Mouse (Mus musculus): ENCODE measurements around the gene Phyh. TPM values are rescaled to one million over a fixed set of nuclear protein-coding genes. Genes with fewer than 3 reads are reported as not detected.
A peak's percentile ranks its signal among the peaks of the same experiment; 100 is the strongest.

Phyh gene
- polyA plus RNA-seq, 1 experiment from 2014 or later, result 91.9 TPM

DNA sequence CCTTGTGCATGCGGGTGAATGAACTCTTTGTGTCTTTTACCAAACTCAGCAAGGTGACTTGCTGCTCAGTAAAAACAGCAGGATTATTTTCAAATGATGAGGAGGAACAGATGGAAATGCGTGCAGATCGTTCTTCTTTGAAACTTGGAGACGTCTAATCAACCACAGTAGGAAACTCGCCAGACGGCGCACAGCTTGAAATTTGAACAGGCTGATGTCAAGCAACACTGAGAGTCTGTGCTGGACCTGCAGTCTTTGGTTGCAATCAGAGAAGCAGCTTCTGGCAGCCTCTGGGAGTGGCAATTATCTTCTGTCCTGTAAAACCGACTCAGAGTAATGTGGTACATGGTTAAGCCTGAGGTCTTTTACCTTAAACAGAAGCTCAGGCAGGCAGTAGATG lies 59.3 kb downstream of the Phyh start:
- no peaks in the 10 kb centered on the region for H3K9me3 ChIP-seq (ENCODE audit: control insufficient read depth, low read length)
- no peaks in the 10 kb centered on the region for H3K27me3 ChIP-seq (ENCODE audit: control insufficient read depth, insufficient read depth, low read depth, low read length)
- no peaks in the 10 kb centered on the region for H3K36me3 ChIP-seq (ENCODE audit: control insufficient read depth, insufficient read depth, low read length)
- H3K27ac ChIP-seq (ENCODE audit: low read length), result no peak overlapping the region
- ATAC-seq (ENCODE audit: low read depth), result no peak
- no peaks in the 10 kb centered on the region; the same call in 1 of the 2 replicates for H3K4me1 ChIP-seq (replicated peaks; ENCODE audit: control insufficient read depth, insufficient read depth, low read length)
- 32% methylated on average over 8 of the region's 8 CpGs for WGBS
- H3K9ac ChIP-seq (ENCODE audit: low read length), result no peak overlapping the region
- no peak overlapping the region for H3K4me2 ChIP-seq (ENCODE audit: low read depth, low read length)
- no peak overlapping the region for H3K4me3 ChIP-seq (ENCODE audit: low read length)

DNA sequence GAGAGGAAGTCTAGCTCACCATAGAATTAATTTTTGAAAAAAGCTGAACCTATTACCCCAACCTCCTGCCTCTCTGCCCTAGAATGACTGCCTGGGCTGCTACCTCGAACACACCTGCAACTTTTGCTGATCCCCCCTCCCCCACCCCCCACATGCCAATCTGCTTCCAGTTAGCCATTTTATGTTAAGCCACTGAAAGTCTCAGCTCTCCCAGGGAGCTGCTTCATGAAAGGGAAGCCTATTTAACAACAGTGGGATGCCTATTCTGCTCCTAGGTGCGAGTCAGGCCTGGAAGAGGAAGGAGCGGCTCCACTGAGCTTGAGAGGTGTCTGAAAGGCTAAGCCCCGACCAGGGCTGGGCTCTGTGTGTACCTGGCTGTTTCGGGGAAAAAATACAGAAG lies 65.2 kb downstream of the Phyh start:
- Histone ChIP-seq H3K4me2 (ENCODE audit: low read depth, low read length) (no peak overlapping the region), H3K4me1 (replicated peaks; ENCODE audit: control insufficient read depth, insufficient read depth, low read length) (peaks cover 3% of the 10 kb centered on the region; the same call in 1 of the 2 replicates), H3K27ac (ENCODE audit: low read length) (no peak overlapping the region), H3K36me3 (ENCODE audit: control insufficient read depth, insufficient read depth, low read length) (no peaks in the 10 kb centered on the region), H3K4me3 (ENCODE audit: low read length) (no peak overlapping the region), H3K27me3 (ENCODE audit: control insufficient read depth, insufficient read depth, low read depth, low read length) (no peaks in the 10 kb centered on the region), H3K9ac (ENCODE audit: low read length) (no peak overlapping the region), H3K9me3 (ENCODE audit: control insufficient read depth, low read length) (no peaks in the 10 kb centered on the region)
- WGBS, result 26% methylated on average over 5 of the region's 5 CpGs
- ATAC-seq (ENCODE audit: low read depth), result no peak

- H3K4me1 ChIP-seq (replicated peaks; ENCODE audit: control insufficient read depth, insufficient read depth, low read length), result peaks cover 3% of the 10 kb centered on the region; the same call in 1 of the 2 replicates
- H3K9ac ChIP-seq (ENCODE audit: low read length), result no peak overlapping the region
- ATAC-seq (ENCODE audit: low read depth), result no peak
- 75% methylated on average over 6 of the region's 6 CpGs for WGBS
- H3K4me3 ChIP-seq (ENCODE audit: low read length), result no peak overlapping the region
- no peak overlapping the region for H3K4me2 ChIP-seq (ENCODE audit: low read depth, low read length)
- no peaks in the 10 kb centered on the region for H3K36me3 ChIP-seq (ENCODE audit: control insufficient read depth, insufficient read depth, low read length)
- H3K27ac ChIP-seq (ENCODE audit: low read length), result no peak overlapping the region
- no peaks in the 10 kb centered on the region for H3K9me3 ChIP-seq (ENCODE audit: control insufficient read depth, low read length)
- no peaks in the 10 kb centered on the region for H3K27me3 ChIP-seq (ENCODE audit: control insufficient read depth, insufficient read depth, low read depth, low read length)
Measured at GRCm38 (mm10) chr2:4985000-4985399, 66.2 kb downstream of the Phyh start.

GRCm38 (mm10) chr2:4986798-4987197 lies 68.0 kb downstream of the Phyh start:
- Histone ChIP-seq H3K27ac (ENCODE audit: low read length) (peak overlapping the region; percentile 78), H3K27me3 (ENCODE audit: control insufficient read depth, insufficient read depth, low read depth, low read length) (no peaks in the 10 kb centered on the region), H3K4me3 (ENCODE audit: low read length) (no peak overlapping the region), H3K36me3 (ENCODE audit: control insufficient read depth, insufficient read depth, low read length) (peaks cover 6% of the 10 kb centered on the region), H3K4me1 (replicated peaks; ENCODE audit: control insufficient read depth, insufficient read depth, low read length) (peaks cover 3% of the 10 kb centered on the region; the same call in 1 of the 2 replicates), H3K9me3 (ENCODE audit: control insufficient read depth, low read length) (no peaks in the 10 kb centered on the region), H3K9ac (ENCODE audit: low read length) (no peak overlapping the region), H3K4me2 (ENCODE audit: low read depth, low read length) (no peak overlapping the region)
- ATAC-seq (ENCODE audit: low read depth), result no peak
- WGBS, result 74% methylated on average over 4 of the region's 4 CpGs

DNA sequence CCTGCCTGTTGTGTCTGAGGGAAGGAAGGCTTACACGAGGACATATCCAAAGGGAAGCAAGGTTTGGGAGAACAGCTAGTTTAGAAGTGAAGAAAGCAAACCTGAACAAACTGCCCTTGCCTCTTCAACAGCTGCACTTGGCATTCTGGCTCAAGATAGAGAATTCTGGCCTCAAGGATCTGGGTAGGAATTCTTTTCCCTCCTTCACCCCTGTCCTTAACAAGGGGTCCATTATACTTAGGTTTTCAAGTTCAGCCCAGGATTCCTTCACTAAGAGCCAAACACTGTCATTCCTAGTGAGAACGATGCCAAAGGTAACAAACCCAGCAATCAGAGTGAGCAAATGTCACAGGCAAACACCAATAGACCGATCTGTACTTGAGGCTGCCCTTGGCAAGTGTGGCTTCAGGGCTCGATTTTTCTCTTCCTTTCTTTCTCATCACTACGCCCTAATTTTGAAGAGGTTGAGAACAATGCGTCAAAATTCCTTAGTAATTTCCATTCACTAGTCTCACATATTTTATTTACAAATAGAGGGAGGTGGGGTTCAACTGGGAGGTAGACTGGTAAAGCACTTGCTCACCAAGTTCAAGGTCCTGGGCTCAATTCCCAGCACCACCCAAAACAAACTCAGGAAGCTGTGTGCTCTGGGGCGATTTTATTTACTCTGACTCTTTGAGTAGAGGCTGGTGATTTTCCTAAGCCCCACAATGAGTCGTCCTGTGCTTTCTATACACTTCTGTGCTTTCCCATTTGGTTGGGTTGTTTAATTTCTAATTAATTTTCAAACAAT lies 68.8 kb downstream of the Phyh start:
- Histone ChIP-seq H3K9me3 (ENCODE audit: control insufficient read depth, low read length) (no peaks in the 10 kb centered on the region), H3K36me3 (ENCODE audit: control insufficient read depth, insufficient read depth, low read length) (peaks cover 12% of the 10 kb centered on the region), H3K4me2 (ENCODE audit: low read depth, low read length) (no peak overlapping the region), H3K9ac (ENCODE audit: low read length) (no peak overlapping the region), H3K27me3 (ENCODE audit: control insufficient read depth, insufficient read depth, low read depth, low read length) (no peaks in the 10 kb centered on the region), H3K27ac (ENCODE audit: low read length) (peak overlapping the region; percentile 78), H3K4me3 (ENCODE audit: low read length) (no peak overlapping the region), H3K4me1 (replicated peaks; ENCODE audit: control insufficient read depth, insufficient read depth, low read length) (peaks cover 3% of the 10 kb centered on the region; the same call in 1 of the 2 replicates)
- WGBS, result 57% methylated on average over 8 of the region's 8 CpGs
- peak; percentile 76 for ATAC-seq (ENCODE audit: low read depth)

Other genes starting within 250 kb of the Phyh start
- gene Bend7, start 201.2 kb upstream of the Phyh start, polyA plus RNA-seq (2015; fragmentation: Nextera tagmentation; extraction: Ambion mirVana), result 11.9 and 12.3 TPM in 2 replicates
- 85.6 and 89.5 TPM in 2 replicates for gene Sephs1, start 37.5 kb upstream of the Phyh start, polyA plus RNA-seq (2015; fragmentation: Nextera tagmentation; extraction: Ambion mirVana)
- gene Ucma, start 57.1 kb downstream of the Phyh start, polyA plus RNA-seq (2015; fragmentation: Nextera tagmentation; extraction: Ambion mirVana), result not detected in 2 replicates
- 31.8 and 36.4 TPM in 2 replicates for gene Mcm10, start 93.8 kb downstream of the Phyh start, polyA plus RNA-seq (2015; fragmentation: Nextera tagmentation; extraction: Ambion mirVana)
- 13.3 and 13.5 TPM in 2 replicates for gene Optn, start 145.0 kb downstream of the Phyh start, polyA plus RNA-seq (2015; fragmentation: Nextera tagmentation; extraction: Ambion mirVana)
- gene Ccdc3, start 218.8 kb downstream of the Phyh start, polyA plus RNA-seq (2015; fragmentation: Nextera tagmentation; extraction: Ambion mirVana), result 1.6 and 1.9 TPM in 2 replicates

Measured in lung, embryonic 16.5 days (tissue).